Mouse (Mus musculus): ENCODE measurements around the gene Katnb1.
A peak's percentile ranks its signal among the peaks of the same experiment; 100 is the strongest.

Gene Katnb1

DNA sequence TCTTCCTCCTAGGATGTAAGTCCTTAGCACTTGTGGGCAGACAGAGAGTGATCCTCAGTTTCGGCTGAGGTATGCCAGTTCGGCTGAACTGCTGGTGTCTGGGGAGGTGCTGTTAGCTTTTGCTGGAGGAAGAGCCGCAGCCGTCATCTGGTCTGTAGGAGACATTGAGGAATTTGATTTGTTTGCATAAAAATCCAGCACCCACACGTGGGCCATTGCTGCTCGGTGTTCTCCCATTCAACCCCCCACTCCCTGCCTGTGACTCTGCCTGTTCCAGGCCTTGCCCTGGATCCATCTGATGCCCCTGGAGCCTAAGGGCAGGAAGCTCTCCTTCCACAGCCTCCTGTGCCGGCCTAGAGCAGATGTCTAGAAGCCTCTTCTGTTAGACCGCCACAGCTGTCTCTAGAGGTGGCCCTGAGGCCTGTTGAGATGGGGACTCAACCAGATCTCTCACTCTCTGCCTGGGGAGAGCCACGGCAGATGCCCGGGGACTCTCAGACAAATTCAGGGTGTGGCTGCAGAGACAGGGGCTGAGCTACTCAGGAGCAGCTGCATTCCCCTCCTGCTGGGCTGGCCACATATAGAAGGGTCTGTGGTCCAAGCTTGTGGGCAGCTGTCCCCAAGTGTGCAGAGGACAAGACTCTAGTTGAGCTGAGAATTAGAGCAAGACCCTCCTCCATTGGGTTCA is 3.9 kb downstream of the Katnb1 start:
- no peak for DNase-seq

GRCm38 (mm10) chr8:95085432-95086141 is 4.6 kb downstream of the Katnb1 start:
- DNase-seq: no peak

- DNase-seq: no peak
These were observed 12.6 kb downstream of the Katnb1 start for GRCm38 (mm10) chr8:95093574-95093973.

- peak; percentile 95 for DNase-seq
These were observed 18.0 kb downstream of the Katnb1 start for GRCm38 (mm10) chr8:95099009-95099408.

DNA sequence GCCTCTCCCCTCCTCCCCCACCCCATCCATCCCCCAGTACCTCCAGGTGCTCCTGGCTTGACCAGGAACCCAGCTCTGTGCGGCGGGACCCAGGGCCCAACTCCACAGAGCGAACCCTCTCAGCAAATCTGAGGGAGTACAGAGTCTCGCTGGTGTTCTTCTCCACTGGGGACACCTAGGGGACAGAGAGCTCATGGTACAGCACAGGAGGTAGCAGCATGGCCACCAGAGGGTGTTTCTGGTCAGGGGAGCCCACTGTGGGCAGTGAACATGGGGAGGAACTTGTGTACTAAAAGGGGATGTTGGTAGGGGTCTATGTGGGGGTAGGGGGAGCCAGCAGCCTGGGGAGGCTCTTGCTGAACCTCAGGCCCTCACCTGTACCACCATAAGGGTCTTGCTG is 21.0 kb downstream of the Katnb1 start:
- DNase-seq: no peak

DNA sequence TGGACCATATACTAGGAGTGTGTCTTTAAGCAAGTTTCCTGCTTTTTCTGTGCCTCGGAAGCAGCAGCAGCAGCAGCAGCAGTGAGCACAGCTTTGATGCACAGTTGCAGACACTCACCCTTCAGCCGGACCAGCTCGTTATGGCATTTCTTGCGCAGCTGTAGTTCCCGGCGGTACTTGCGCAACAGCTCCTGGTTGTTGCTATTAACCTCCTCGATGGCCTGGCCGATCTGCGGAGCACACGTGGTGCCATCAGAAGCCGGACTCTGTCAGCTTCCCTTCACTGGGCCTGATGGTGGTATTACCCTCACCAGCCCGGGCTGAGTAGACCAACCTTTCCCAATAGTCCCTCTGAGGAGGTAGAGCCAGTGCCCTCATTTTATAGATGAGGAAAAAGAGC is 26.3 kb downstream of the Katnb1 start:
- no peak for DNase-seq

DNA sequence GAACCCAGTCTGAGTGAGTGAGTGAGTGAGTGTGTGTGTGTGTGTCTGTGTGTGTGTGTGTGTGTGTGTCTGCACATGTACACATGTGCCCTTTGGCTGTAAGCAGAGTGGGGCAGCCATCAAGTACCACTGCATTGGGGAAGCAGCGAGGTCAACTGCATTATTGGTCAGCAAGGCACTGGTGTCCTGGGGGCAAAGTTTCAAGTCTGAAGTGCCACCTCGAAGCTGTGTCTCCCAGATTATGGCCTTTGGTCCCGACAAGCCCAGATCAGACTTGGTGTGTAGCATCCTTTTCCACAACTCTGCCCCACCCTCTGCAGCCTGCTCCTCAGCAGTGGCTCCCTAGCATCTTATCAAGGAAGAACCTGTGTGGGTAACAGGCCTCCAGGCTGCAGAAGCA is 31.6 kb downstream of the Katnb1 start:
- DNase-seq: no peak

- DNase-seq: no peak
These were observed 32.1 kb downstream of the Katnb1 start for GRCm38 (mm10) chr8:95113108-95113507.

GRCm38 (mm10) chr8:95113750-95114149 is 32.8 kb downstream of the Katnb1 start:
- no peak for DNase-seq

- DNase-seq: no peak
These were observed 42.5 kb downstream of the Katnb1 start for GRCm38 (mm10) chr8:95123455-95123854.

DNA sequence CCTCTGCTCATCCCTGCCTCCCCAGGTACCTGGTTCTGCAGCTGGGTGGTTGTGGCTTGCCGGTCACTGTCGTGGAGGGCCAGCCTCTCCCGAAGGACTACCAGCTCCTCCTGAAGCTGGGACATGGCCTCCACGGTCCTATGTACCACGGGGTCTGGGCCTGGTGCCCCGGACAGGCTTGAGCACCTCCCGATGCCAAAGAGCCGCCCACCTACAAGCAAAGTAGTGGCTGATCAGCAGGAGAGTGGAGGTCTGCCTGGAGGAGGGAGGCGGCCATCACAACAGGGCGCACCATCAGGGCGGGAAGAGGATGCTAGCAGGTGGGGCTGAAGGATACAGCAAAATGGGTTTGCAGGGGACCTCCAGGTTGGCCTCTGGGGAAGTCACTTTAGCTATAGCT is 45.5 kb downstream of the Katnb1 start:
- no peak for DNase-seq

- peak; percentile 97 for DNase-seq
These were observed 46.7 kb downstream of the Katnb1 start for GRCm38 (mm10) chr8:95127658-95128057.

GRCm38 (mm10) chr8:95128750-95129260 is 47.8 kb downstream of the Katnb1 start:
- DNase-seq: no peak

GRCm38 (mm10) chr8:95130966-95131537 is 50.1 kb downstream of the Katnb1 start:
- DNase-seq: peak; percentile 98

- peak; percentile 95 for DNase-seq
These were observed 51.0 kb downstream of the Katnb1 start for GRCm38 (mm10) chr8:95131983-95132382.

GRCm38 (mm10) chr8:95134186-95134585 is 53.2 kb downstream of the Katnb1 start:
- DNase-seq: peak; percentile 46

- peak; percentile 87 for DNase-seq
These were observed 54.3 kb downstream of the Katnb1 start for GRCm38 (mm10) chr8:95135242-95135641.

DNA sequence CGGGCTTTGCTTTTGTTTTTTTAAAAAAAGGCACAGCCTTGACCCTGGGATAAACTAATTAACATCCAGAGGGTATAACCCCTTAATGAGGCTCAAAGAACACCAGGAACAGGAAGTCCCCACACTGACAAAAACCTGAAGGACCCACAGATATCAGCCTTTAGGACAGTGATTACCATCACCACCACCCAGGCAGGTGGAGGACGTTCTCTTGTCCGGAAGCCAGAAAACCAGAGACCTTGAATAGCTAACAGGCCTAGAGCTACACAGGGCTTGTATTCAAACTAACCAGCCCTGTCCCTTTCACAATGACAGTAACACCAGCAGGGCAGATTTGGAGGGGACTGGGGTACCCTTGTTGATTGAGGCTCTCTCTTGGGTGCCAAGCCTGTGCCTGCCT is 55.2 kb downstream of the Katnb1 start:
- DNase-seq: peak; percentile 73

DNA sequence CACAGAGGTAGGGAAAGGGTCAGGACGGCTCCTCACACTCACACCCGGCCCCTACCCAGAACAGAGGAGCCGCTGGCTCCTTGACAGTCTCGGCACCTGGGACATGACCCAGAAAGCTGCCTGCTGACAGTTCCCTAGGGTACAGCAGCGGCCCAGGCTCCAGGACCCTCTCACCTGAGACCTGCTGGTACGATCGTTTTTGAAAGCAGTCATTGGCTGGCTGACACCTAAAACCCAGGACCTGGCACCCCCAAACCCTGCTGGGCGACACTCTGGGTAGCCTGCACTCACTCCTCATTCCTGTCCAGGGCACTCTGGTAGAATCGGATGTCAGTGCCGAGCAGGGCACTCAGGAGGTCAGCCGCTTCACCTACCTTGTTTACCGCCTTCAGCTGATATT is 56.2 kb downstream of the Katnb1 start:
- peak; percentile 92 for DNase-seq

- DNase-seq: peak; percentile 97
These were observed 56.7 kb downstream of the Katnb1 start for GRCm38 (mm10) chr8:95137641-95138098.

DNA sequence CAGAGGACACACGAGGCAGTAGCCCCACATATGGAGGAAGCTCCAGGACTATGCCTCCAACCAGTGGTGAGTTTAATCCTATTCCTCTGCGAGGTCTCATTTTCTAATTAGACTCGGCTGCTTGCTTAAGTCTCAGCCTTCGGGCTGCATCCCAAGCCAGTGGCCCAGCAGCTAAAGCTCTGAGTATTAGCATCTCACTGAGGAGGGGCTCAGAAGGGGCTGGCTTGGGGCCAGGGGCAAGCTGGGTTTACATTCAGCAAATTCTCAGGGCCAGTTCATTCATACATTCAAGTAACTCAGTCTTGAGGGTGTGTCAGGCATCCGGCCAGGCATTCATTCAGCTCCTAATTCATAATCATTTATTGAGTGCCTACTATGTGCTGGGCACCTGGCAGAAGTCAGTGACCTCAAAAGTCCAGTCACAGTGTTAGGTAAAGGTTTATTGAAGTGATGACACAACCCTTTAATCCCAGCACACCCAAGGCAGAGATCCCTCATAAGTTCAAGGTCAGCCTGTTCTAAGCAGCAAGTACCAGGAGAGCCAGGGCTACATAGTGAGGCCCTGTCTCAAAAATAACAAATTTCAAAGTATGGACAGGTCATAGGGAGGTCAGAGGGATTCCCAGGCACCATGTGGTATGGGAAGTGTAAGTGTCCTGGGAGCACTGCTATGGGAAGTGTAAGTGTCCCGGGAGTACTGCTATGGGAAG is 57.5 kb downstream of the Katnb1 start:
- DNase-seq: peak; percentile 89

DNA sequence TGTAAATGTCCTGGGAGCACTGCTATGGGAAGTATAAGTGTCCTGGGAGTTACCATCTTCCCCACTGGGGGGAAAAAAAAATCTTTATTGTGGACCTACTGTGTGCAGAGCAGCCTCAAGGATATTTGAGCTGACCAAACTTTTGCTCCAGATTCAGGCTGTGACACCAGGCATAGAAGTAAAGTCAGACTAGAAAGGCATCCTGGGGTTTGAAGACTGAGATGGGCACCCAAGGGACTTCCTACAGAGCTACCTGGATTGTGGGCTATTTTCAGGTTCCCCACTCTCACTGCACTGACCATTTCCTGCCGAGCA is 58.0 kb downstream of the Katnb1 start:
- DNase-seq: peak; percentile 89

DNA sequence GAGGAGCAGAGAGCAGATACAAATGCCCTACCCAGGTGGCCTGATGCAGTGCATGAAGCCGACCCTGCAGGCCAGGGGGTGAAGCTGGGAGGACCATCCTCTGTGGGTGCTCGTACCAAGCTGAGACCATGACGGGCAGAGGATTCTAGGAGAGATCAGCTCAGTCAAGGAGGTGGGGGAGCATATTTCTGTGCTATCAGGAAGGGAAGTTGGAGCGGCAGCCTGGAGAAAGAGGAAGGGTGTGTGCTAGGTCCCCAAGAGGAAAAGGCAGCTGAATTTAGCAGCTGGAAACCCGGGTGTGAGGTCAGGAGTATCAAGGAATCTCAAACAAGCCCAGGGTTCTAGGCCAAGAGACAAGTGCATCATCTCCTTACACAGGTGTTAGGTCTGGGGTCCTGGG is 59.6 kb downstream of the Katnb1 start:
- peak; percentile 98 for DNase-seq

Data from heart, adult 11 months (tissue).